Comparison of ENCODE assay signal across 8 mouse cellular contexts in genomic region chr12:16999739-17000497, GRCm38 (mm10). TPM values are rescaled to one million over a fixed set of nuclear protein-coding genes. Genes with fewer than 3 reads are reported as not detected.
DNase-seq lines count a peak whose midpoint lies in the region; ATAC-seq lines count a peak whose summit lies in the region.

Pqlc3 (minus strand) TSS chr12:17000408.

- peaks cover 43% of the 10 kb centered on the region for H3K27me3 ChIP-seq in hindbrain, embryonic 12.5 days

- ATAC-seq in hindbrain, embryonic 12.5 days (ENCODE audit: low FRiP score), result peak; percentile 81

- peak within 1 kb of the TSS; percentile 84 for H3K4me2 ChIP-seq in hindbrain, embryonic 12.5 days (replicated peaks)

- peak; percentile 93 for DNase-seq in MN1 (ENCODE audit: low spot score)
- DNase-seq in cerebellum, adult 9-11 months, result peak; percentile 39
- DNase-seq in frontal cortex, postnatal 10 days (ENCODE audit: low spot score in 2 of 2), result peak; percentile 36 to 65
- peak; percentile 54 to 57 for DNase-seq in layer of hippocampus, postnatal 14 days (ENCODE audit: low spot score in 2 of 2)
- DNase-seq in lung, postnatal 14 days, result peak; percentile 89
- peak; percentile 86 for DNase-seq in ovary, postnatal 36 days (ENCODE audit: low spot score)
- peak; percentile 93 to 94 for DNase-seq in thymus, postnatal 36 days

- H3K4me3 ChIP-seq in hindbrain, embryonic 12.5 days, result peak within 1 kb of the TSS; percentile 48

- H3K36me3 ChIP-seq in hindbrain, embryonic 12.5 days, result no peaks in the 10 kb centered on the region

- peaks cover 14% of the 10 kb centered on the region for H3K4me1 ChIP-seq in hindbrain, embryonic 12.5 days

- under 1% methylated on average over 53 of the region's 57 CpGs for WGBS in hindbrain, embryonic 12.5 days

- peak within 1 kb of the TSS; percentile 47 for H3K9ac ChIP-seq in hindbrain, embryonic 12.5 days

- H3K27ac ChIP-seq in hindbrain, embryonic 12.5 days, result no peak within 1 kb of the TSS

- no peaks in the 10 kb centered on the region for H3K9me3 ChIP-seq in hindbrain, embryonic 12.5 days (replicated peaks)

RNA-seq across cellular contexts. Expression of gene Pqlc3, which starts in this region (rescaled TPM):
- polyA plus RNA-seq in hindbrain, embryonic 12.5 days (2016; fragmentation: Nextera tagmentation; extraction: Ambion mirVana), result 3.3 and 3.6 TPM in 2 replicates
- under 1 TPM; 0.45 to 0.99 TPM for total RNA-seq in layer of hippocampus, postnatal 14 days (2021)

Comparison
In these comparisons a context has a peak if more than half of its experiments do, and no peak if none do; other contexts are left out.
1. Peak in DNase-seq in layer of hippocampus, postnatal 14 days; RNA of the gene not detected or under 1 TPM.
2. DNase-seq: peak in every context shown above with its lines; median percentile 94 in thymus, postnatal 36 days; 93 in MN1; 89 in lung, postnatal 14 days; 86 in ovary, postnatal 36 days; 56 in layer of hippocampus, postnatal 14 days; 50 in frontal cortex, postnatal 10 days; 39 in cerebellum, adult 9-11 months.